Mouse (Mus musculus) layer of hippocampus, postnatal 36 days (tissue): ENCODE data around the gene 1700010B08Rik. TPM values are rescaled to one million over a fixed set of nuclear protein-coding genes. Genes with fewer than 3 reads are reported as not detected.
A peak's percentile ranks its signal among the peaks of the same experiment; 100 is the strongest.

Experiments
- DNase-seq, 2 experiments: peaks; one replicate each; pipeline ENCODE4 v3.0.0; 2022
- total RNA-seq, 2 experiments: library from RNA; stranded (reverse); gene quantifications; 2 replicates each; pipeline ENCODE4 v1.2.3; 2021

The 1700010B08Rik gene
- total RNA-seq, 2 experiments from 2014 or later: not detected

DNA sequence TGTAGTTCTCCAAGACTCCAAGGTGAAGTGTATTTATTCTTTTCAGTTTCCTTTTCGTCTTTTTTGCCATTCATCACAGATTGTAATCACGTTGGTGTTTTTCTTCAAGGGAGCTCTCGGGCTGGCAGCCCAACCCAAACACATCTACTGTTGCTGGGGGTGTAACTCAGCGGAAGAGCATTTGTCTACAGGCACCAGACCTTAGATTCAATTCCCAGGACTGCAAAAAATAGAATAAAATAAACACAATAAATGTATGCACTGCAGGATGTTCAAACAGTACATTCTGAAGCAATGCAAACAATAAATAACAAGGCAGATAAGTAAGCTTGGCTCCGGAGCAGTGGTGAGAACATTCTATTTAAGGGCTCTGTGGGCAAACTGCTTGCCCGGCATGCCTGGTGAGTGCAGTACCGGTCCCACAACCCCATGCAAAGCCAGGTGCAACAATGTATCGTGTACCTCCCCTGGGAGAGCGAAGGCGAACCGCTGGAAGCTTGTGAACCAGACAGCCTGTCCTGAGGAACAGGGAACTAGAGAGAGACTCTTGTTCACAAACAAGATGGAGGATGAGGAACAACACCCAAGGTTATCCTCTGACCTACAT lies 3.1 kb downstream of the 1700010B08Rik start:
- no peak for DNase-seq

DNA sequence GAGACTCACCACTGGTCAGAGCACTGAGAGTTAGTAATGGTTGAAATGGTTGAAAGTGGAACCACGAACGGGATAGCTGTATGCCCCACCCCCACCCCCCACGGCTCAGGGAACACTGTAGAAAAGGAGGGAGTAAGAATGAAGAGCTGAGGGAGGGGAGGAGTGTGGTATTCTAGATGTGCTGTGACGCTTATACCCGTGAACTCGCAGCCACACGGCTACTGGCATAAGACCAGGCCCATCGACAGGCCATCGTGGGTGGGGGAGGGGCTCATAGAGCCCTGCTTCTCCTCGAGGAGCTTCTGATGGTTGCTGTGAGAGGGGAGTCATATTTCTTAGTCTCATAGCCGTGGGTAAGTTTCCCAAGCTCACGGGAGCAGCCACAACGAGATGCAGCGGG lies 5.2 kb downstream of the 1700010B08Rik start:
- no peak for DNase-seq

DNA sequence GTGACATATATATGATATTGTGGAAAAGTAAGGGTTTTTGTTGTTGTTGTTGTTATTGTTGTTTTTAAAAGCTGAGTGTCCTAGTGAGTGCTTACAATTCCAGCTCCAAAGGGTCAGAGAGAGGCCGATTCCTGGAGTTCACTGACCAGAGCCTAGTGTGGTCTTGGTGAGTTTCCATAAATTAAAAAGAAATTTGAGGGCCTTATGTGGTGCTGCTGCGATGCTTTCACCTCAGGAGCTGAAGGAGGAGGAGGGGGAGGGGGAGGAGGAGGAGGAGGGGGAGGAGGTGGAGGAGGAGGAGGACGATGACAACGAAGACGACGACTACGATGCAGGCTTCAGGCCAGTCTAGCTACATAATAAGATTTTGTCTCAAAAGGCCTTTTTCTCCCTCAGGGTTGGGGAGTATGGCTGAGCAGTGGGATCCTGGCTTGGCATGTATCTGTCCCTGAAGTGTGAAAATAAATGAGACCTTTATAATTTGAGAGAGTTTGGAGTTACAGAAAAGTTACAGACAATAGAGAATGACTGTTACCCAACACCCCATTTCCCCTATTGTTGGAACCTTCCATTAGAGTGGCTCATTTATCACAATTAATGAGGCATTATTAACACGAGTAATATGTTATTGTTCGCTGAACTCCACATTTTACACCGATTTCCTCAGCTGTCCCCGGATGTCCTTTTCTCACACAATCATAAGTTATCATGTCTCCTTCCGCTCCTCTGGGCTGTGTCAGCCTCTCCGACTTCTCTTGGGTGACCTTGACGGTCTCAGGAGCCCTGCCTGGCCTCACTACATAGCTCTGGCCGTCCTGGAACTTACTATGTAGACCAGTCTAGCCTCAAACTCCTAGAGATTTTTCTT lies 6.0 kb downstream of the 1700010B08Rik start:
- DNase-seq: no peak

DNA sequence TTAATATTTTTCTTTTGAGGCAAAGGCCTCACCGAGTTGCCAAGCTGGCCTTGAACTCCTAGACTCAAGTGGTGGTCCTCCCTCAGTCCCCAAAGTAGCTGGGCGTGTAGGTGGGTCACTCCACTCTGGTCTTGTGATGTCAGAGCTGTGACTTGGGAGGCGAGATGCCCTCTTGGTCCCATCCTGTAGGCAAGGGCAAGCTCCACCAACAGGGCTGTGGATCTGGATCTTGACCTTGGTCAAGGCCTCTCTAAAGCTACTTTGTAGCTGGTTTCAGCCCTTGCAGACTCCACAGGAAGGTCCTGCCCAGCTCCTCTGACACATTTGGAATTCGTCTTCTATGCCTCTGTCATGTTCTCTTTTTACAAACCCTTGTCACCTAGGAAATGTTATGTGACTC lies 6.6 kb downstream of the 1700010B08Rik start:
- DNase-seq: no peak

DNA sequence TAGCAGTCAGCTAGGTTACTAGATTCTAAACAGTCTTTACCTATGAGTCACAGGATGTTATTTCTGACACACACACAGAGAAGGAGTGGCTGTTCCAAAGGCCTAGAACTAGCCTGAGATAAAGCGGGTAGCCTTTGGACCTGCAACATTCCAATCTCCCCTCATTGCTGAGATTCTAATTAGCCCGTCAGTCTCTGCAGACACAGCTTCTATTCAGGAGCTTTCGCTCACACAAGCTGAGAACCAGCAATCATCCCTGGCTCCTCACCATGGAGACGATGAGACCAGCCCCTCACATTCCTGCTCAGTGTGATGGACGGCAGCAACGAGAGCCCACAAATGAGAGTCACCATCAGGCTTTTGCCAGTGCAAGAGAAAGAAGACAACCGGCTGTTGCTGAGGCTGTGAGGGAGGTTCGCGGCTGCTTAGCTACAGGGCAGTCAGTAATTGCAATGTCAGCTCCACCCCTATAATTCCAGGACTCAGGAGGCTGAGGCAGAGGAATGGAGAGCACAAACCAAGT lies 11.3 kb downstream of the 1700010B08Rik start:
- peak in 1 of 2 experiments; percentile 31 for DNase-seq

DNA sequence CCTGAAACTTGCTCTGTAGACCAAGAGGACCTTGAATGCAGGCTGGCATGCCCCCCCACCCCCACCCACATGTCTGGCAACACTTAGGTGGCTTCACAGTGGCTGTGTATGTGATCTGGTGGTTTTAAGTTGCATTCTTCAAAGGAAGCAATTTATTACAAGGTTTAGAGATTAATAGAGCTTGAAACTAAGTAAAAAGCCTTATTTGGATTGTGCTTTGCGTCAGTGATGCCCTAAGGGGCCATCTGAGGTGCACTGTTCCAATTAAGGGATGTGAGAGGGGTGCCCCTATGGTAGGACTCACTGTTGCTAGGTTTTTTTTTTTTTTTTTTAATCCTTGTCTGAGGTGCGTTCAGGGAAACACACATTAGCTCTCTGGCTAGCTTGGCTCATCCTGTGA lies 15.2 kb downstream of the 1700010B08Rik start:
- no peak for DNase-seq

DNA sequence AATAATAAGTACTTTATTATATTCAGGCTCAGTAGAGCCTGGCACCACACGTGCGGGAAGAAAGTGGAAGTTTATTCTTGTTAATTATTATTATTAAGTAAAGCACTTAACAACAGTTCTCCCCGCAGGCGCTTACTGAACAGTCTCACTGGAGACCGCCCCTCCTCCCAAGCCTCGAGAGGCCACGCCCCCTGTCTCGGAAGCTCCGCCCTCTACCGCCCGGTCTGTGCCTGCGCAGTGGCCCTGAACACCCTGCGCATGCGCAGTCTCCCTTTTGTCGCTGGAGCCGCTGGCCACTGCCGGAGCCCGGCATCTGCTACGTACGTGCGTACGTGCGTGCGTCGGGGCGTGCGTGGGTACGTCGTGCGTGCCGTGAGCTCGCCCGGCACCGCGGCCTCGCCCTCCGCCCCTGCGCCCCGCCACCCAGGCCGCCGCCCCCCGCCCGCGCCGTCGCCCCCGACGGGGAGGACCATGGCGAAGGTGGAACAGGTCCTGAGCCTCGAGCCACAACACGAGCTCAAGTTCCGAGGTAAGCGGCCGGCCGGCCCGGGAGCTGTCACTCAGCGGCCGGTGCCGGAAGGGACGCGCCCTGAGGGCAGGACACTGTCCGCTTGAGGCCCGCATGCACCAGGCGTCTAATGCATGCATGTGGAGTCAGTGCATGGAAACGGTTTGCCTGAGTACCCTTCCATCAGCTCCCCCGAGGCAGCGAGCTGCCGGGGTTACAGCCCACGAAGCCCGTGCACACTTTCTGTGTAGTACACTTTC lies 18.2 kb downstream of the 1700010B08Rik start, which contains the start of gene Vapb:
TSS of gene Vapb (plus strand) at position 290 of the 768 bp plus-strand sequence.
- DNase-seq: peak; percentile 99

DNA sequence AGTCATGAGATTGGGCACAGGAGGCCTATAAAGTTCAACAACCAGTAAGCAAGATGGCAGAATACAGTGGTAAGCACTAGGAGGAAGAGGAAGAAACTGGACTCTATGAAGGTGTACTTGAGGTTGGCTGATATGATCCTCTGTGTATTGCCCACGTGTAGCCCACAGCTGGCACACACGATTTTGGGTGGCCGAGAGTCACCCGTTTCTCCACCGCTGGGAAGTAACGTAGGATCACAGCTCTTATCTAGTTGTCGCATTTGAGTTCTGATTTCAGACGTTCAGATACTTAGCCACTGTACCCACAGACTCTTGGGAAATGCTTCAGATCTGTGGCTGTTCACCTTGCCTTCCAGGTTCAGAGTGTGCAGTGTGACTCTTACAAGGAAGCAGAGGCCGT lies 19.0 kb downstream of the 1700010B08Rik start:
- no peak for DNase-seq

DNA sequence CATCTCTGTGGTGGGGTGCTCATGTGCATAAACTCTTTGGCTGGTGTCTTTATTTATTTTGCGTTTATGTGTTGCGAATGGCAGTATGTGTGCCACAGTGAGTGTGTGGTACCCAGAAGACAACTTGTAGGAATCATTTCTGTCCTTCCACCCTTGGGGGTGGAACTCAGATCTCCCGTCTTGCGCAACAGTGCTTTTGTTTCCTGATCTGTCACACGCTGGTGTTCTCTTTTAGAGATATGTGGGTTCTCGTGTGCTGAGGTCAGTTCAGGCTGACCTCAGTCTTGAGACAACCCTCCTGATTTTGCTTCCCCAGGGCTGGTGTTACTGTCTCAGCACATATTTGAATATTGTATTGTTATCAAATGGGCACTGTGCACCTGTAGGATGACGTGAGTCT lies 19.9 kb downstream of the 1700010B08Rik start:
- DNase-seq: no peak

DNA sequence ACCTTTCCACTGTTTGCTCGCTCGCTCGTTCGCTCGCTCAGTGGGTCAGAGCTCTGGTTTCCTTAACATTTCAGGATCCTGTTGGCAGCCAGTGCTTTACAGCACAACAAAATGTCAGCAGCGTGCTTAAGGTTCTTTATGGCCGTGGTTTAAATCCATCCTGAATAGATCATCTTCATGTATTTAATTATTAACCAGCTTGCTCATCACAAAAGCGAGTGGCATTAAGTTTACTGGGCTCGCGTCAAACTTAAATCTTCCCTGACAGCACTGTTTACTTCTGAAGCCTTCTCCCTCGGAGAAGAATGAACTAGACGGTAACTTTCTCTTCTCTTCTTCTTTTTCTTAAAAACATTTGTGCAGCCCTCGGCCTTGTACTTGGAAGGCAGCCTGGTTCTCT lies 22.9 kb downstream of the 1700010B08Rik start:
- DNase-seq: no peak

DNA sequence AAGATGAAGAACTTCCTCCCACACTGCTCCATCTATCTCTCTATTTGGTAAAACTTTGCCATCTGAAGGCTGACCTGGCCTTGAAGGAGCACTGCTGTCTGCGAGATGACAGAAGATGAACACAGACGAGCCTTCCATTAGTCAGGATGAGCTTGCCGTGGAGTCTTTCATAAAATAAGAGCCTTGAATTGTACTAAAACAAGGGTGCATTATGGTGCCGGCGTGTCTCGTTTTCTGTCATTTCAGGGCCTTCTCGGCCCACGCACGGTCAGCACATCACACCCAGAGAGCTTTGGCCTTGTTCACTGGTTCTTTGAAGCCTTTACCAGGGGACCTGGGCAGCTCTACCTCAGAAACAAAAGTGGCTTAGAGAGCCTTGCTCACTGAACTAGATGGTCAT lies 23.5 kb downstream of the 1700010B08Rik start:
- DNase-seq: no peak

DNA sequence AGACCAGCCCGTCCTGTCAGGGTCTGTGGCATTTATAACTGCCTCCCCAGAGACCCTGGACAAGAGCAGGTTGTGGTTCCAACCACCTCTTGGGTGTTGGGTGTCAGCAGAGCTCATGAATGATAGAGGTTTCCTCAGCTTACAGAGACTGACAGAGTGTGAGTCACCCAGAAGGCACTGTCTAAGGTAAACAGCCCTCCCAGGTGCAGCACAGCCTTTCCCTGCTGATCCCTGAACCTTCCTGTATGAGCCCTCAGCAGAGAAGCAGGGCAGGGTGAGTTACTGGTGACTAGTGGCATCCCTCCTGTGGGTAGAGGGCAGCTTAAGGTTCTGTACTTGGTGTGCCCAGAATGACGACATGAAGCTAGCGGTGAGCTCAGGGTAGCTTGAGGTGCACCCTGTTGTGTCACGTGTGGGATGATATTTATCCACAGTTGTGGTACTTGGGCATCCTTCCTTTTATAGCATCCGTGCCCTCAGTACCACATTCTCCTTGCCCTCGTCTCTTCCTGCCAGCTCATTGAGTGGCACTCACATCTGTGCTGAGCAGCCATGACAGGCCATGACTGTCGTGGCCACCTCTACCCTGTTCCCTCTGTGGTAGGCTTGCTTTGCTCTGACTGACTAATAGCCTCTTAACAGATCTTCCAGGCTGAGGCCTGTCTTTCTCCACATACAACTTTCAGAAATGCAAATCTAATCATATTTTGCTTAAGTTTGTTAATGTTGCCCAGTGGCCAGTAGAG lies 25.0 kb downstream of the 1700010B08Rik start:
- DNase-seq: no peak

DNA sequence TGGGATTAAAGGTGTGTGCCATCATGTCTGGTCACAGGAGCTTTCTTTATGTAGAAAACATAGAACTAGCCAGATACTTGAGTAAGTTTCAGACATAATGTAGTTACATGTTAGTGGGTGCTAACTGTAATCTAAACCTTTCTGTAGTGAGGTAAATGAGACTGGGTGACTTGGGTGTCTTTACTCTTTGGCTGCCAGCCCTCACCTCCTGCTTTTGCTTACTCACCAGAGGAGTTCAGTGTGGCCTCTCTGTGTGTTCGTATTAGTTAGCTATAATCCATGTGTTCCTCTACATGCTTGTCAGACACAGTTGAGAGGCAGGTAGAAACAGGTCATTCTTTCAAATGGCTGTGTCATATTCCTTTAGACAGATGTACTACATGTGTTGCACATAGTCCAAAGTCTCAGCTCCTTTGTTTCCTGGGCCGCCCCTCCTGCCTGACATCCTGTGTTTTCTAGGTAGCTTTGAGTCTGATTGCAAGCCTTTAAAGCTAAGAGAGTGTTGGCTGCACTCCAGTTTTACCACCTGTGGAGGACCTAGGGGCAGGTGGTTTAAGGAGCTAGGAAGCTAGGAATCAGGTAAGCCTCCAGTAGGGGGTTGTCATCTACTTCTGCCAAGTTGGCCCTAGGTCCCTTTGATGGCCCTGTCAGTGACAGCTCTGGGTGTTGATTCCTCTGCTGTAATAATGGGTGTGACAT lies 29.9 kb downstream of the 1700010B08Rik start:
- no peak for DNase-seq

DNA sequence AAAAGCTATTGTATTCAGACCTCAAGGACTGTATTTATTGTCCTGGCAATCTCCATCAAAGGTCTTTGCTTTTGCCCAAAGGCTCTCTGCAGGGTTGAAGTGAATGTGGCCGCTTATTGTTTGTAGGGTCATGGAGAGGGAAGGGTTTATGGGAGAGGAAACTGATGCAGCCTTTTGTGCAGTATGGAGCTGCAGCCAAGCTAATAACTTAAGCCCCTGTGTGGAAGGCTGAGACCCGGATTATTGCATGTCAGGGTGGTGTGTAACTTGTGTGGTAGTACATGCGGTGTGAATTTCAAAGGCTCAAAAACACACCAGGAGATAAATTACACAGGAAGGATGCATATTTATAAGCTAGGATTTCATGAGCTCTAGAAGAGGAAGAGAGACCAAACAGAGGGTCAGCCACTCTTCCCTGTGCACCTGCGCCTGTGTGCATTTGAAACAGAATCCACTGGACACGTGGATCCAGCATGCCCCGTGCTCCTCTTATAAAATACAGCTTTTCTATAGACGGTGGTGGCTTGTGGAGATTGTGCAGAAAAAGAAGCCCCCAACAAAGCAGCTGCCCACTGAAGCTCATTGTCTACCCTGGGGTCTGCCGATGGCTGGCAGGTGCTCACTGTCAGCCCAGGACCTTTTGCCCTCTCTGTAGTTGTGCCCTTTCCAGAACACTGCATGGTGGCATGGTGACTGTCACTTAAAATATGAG lies 36.4 kb downstream of the 1700010B08Rik start:
- no peak for DNase-seq

DNA sequence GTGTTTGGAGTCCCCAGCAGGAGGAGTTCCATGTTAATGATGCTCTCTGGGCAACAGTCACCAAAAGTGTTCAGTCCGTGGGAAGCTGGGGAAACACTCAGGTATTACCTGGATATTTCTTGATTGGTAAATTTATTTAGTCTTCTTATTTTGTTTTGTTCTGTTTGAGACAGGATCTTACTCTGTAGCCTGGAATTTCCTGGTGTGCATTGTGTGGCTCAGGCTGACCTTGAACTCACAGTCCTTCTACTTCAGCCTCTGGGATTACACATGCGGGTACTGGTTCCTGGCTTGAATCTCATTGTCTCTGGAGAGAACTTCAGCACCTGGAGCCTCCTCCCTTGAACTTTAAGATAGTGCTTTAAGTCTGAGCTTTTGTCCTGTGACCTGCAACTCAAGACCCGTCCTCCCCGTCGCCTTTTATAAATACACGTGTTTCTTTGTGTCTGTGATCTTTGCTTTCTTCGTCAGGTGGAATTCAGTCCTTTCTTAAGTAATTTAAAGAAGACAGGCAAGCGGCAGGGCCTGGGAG lies 38.5 kb downstream of the 1700010B08Rik start:
- DNase-seq: no peak

DNA sequence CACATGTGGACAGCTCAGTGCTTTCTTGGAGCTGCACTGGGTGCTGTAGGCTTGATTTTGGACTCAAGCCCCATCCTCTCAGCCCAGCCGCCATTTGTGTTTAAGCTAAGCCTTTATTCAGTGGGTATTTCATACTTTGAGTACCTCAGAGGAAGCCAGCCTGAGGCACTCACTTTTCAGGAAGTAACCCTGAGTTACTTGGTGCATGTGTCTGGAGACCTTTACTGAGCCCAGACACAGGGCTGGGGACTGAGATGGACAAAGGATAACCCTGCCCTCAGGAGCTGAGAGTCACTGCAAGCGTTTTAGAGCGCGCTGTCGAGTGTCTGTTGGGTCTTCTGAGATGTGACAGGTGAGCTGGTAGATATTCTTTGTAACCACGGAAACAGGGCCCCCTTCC lies 41.4 kb downstream of the 1700010B08Rik start:
- DNase-seq: no peak

DNA sequence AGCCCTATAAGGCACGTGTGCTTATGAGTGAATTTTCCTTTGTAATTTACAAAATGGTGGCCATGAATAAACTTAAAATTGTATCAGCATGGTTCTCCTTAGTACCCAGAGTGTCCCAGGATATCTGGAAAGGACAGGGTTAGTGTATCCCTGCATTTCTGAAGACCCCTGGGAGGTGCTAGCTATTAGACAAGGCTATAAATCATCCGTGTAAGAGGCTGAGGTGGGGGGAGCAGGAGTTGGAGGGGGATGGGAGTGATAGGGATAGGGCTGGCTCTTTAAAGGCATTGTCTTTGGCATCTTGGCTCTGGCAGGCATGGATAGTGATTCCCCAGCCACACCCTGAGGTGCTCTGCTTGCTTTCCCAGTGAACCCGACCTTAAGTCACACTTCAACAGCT lies 45.4 kb downstream of the 1700010B08Rik start:
- no peak for DNase-seq

DNA sequence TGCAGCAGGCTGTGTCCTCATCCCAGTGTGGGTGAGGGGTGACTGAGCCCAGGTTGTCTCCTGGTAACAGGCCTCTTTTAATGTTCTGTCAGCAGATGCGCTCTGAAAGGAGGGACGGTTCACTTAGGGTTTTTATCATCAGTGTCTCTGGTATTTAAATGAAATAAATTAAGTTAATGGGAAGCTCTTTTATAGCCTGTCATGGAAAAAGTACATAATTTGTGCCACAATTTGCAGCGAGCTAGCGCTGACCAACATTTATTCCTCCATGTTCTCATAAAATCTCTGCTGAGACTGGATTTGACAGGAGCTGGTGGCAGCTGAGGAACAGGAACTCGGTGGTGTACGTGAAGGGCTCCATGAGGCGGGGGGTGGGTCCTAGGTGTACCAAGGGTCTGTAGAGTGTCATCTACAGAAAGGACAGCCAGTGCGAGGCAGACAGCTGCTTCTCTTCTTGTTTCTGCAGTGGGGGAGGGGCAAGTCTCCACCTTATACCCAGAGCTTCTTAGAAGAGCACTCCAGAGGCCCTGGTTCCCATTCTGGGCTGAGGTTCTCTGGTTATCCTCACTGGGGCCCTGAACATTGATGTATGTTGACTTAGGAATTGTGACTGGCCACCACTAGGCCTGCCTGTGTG lies 48.9 kb downstream of the 1700010B08Rik start:
- DNase-seq: no peak

DNA sequence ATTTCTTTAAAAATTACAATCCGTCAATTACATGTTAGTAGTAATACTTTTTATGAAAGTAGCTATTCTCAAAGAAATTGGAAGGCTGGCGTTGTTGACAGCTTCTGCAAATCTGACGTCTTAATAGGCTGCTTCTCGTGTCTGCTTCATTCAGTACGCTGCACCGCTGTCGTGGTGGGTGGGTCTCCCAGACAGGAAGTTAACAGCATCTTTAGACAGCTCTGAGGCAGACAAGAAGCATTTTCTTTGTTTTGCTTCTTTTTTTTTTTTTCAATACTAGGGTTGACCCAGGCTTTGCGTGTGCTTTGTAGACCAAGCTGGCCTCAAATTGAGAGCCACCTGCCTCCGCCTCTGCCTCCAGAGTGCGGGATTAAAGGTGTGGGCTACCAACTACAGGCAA lies 50.0 kb downstream of the 1700010B08Rik start:
- no peak for DNase-seq

DNA sequence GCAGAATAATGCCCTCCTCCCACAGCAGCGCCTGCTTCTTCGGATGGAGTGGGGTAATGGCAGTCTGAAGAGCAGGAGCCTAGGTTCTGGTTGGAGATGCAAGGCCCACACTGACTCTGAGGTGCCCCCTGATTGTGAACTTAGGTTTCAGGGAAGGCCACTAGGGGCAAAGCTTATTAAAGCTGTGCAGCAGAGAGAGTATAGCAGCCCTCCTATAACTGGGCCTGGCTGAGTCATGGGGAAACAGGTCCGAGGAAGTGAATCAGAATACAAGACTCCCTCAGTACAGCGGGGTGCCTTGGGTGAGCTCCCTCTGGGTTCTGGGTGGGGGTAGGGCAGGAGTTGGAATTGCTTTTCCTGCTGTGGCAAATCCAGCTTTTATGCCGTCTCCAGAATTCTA lies 51.4 kb downstream of the 1700010B08Rik start:
- DNase-seq: no peak
